Mouse (Mus musculus) megakaryocyte, embryonic 14.5 days (primary cell): ENCODE measurements around the gene Lep.

Experiments
- FLI1 ChIP-seq: IDR thresholded peaks from 2 replicates; pipeline ENCODE4 v1.6.1; 2012; ENCODE audit warnings: low read length, inconsistent platforms, mixed read lengths
- GATA1 ChIP-seq: IDR thresholded peaks from 3 replicates; pipeline ENCODE4 v1.6.1; 2012; ENCODE audit warnings: mixed read lengths, low read length, inconsistent platforms, borderline replicate concordance

DNA sequence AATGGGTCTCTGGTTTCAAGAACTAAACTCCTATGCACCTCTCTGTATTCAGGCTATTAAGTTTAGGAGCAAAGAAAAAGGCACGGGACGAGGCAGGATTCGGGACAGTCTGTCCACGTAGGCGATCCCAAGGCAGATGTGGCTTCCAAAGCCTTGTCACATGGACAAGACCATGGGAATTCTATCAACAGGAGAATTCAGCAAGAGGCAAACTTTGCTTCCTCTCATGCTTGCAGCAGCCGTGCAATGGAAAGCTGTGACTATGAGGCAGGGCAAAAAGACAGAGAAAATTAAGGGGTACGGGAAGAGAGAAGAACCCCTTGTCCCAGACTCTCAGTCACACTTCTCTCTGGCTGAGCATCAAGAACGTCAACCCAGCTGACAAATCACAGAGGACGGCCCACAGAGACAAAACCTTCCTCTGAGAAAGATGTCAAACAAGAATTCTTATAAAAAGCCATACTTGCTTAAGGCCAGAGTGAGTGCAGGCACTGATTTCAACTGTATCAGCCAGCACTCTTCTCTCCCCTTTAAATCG is 21.9 kb downstream of the Lep start:
- no peak for TF ChIP-seq GATA1
- TF ChIP-seq FLI1 = no peak
